Mouse (Mus musculus) heart, embryonic 12.5 days (tissue): ENCODE results near the gene Ripk4. TPM values are rescaled to one million over a fixed set of nuclear protein-coding genes. Genes with fewer than 3 reads are reported as not detected.

Experiments used
- ATAC-seq: fragments of 200-750 bp; cut with Nextera tagmentation; 2 replicates; pipeline ENCODE4 v1.8.0; 2017; ENCODE audit warnings: moderate TSS enrichment, moderate library complexity; ENCODE audit not compliant: insufficient number of reproducible peaks, low FRiP score
- H3K27ac ChIP-seq: fragments of 300-500 bp; sonication (generic); 2 replicates; pipeline ENCODE4 v1.5.1; 2016; ENCODE audit warnings: mild to moderate bottlenecking, moderate library complexity; ENCODE audit not compliant: poor library complexity, severe bottlenecking
- H3K27me3 ChIP-seq: fragments of 300-500 bp; sonication (generic); replicated peaks from 2 replicates; pipeline ENCODE4 v1.6.1; 2016; ENCODE audit warnings: mild to moderate bottlenecking, moderate library complexity
- H3K36me3 ChIP-seq: fragments of 300-500 bp; sonication (generic); 2 replicates; pipeline ENCODE4 v1.6.1; 2016; ENCODE audit warnings: mild to moderate bottlenecking, moderate library complexity
- H3K4me1 ChIP-seq: fragments of 300-500 bp; sonication (generic); replicated peaks from 2 replicates; pipeline ENCODE4 v1.6.1; 2016; ENCODE audit warnings: mild to moderate bottlenecking
- H3K4me2 ChIP-seq: fragments of 300-500 bp; sonication (generic); 2 replicates; pipeline ENCODE4 v1.6.1; 2016; ENCODE audit warnings: mild to moderate bottlenecking, moderate library complexity
- H3K4me3 ChIP-seq: fragments of 300-500 bp; sonication (generic); 2 replicates; pipeline ENCODE4 v1.5.1; 2016; ENCODE audit warnings: mild to moderate bottlenecking
- H3K9ac ChIP-seq: fragments of 300-500 bp; sonication (generic); 2 replicates; pipeline ENCODE4 v1.6.1; 2016; ENCODE audit warnings: mild to moderate bottlenecking, moderate library complexity
- H3K9me3 ChIP-seq: fragments of 300-500 bp; sonication (generic); replicated peaks from 2 replicates; pipeline ENCODE4 v1.6.1; 2016; ENCODE audit warnings: mild to moderate bottlenecking, moderate library complexity
- WGBS: fragments of 180-500 bp; shearing (Covaris S2); methylation state at CpG from one replicate; pipeline ENCODE4 v1.1.7; 2016; 5-methylcytosine and 5-hydroxymethylcytosine counted together
- polyA plus RNA-seq: library from polyadenylated mRNA; unstranded; fragments of >200 nt; fragmentation: Nextera tagmentation; extraction: Ambion mirVana; gene quantifications from 2 replicates; pipeline ENCODE4 v1.2.1, GENCODE M21; 2016

Ripk4 gene
- polyA plus RNA-seq, 1 experiment from 2014 or later = 2.7 TPM

DNA sequence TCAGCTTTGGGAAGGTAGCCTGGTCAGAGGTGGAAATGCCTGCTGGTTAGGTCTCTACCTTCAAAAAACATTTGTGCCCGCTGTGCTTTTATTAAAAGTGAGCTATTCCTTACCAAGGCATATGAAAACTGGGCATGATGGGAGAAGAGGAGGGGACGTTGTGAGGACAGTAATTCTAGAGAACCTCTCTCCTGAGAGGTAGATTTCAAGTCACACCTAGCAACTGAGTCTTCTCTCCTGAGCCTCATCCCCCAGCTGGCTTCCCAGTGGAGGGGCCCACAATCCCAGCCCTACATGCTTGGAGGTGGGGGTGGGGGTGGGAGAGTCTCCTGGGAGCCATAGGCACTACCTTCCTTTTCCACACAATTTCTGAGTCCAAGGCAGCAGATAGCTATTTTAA is 1.0 kb upstream of the Ripk4 start:
- Histone ChIP-seq H3K9ac (no peak overlapping the region), H3K9me3 (no peaks in the 10 kb centered on the region), H3K36me3 (no peaks in the 10 kb centered on the region), H3K4me1 (peaks cover 19% of the 10 kb centered on the region), H3K27ac (no peak overlapping the region), H3K27me3 (peaks cover 30% of the 10 kb centered on the region), H3K4me2 (no peak overlapping the region), H3K4me3 (no peak overlapping the region)
- 53% methylated on average over 2 of the region's 2 CpGs for WGBS
- ATAC-seq = no peak

DNA sequence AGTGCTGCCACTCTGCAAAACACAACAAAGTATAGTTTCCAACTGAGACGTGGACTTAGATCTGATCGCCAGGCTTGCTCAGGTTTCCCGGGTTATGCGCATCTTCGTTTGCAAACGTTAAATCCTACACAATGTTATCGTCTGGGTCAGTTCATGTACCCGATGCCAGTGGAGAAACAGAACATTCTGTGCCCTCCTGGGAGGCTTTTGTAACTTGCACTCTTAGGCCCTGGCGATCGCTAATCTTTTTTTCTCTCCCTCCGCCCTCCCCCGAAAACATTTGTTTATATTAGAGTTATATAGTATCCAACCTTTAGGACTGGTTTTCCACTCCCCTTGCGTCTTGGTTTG is 378 bp upstream of the Ripk4 start:
- Histone ChIP-seq H3K4me1 (peaks cover 24% of the 10 kb centered on the region), H3K27me3 (peaks cover 30% of the 10 kb centered on the region), H3K4me3 (peak overlapping the region; percentile 58), H3K4me2 (peak overlapping the region; percentile 83), H3K27ac (no peak overlapping the region), H3K36me3 (no peaks in the 10 kb centered on the region), H3K9me3 (no peaks in the 10 kb centered on the region), H3K9ac (no peak overlapping the region)
- no peak for ATAC-seq
- WGBS = 10% methylated on average over 13 of the region's 13 CpGs

DNA sequence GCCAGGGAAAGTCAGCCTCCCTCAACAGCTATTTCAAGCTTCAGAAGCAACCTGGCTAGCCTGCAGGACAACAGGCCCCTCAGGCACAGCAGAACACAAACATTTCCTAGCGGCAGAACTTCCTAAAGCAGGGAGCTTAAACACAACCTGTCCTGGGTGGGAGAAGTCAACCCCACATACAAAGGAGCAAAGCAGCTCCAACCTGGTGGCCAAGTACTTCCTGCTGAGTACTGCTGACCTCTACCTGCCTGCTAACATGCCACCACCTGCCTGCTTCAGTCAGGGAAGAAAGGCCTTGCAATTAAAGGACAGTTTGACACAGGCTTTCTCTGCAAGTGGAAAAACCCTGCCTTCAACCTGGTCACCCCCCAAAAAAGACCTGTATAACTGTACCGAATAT is 1.8 kb downstream of the Ripk4 start:
- H3K9ac ChIP-seq = peak overlapping the region; percentile 1; the same call in 1 of the 2 replicates

DNA sequence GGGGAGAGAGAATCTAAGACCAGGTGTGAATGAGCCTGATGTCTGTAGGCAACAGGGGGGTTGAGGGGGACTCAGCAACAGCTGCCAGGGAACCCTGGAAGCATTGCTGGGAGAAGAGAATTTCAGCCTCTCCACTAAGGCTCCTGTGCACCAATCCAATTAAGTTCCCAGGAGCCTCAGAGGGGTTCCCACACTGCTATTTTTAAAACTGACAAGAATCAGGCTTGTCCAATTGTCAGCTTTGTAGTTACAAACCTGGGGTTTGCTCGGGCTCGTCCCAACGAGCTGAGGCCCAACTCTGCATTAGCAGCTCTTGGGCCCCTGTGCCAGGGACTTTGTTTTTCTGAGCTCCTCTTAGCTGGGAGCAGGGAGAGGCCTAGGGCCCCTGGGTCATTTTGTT is 3.9 kb downstream of the Ripk4 start:
- peak overlapping the region; percentile 73 for H3K27ac ChIP-seq
- WGBS = 33% methylated on average over 3 of the region's 3 CpGs
- ATAC-seq = no peak
- peaks cover 24% of the 10 kb centered on the region for H3K4me1 ChIP-seq
- H3K4me3 ChIP-seq = no peak overlapping the region
- no peak overlapping the region for H3K9ac ChIP-seq
- H3K27me3 ChIP-seq = peaks cover 17% of the 10 kb centered on the region
- H3K36me3 ChIP-seq = no peaks in the 10 kb centered on the region
- H3K9me3 ChIP-seq = no peaks in the 10 kb centered on the region
- H3K4me2 ChIP-seq = peak overlapping the region; percentile 22

More for the DNA sequence above, 1.8 kb downstream of the Ripk4 start:
- H3K4me3 ChIP-seq = no peak overlapping the region
- no peaks in the 10 kb centered on the region for H3K36me3 ChIP-seq
- no peak for ATAC-seq
- H3K4me2 ChIP-seq = peak overlapping the region; percentile 11; the same call in 1 of the 2 replicates
- H3K4me1 ChIP-seq = peaks cover 24% of the 10 kb centered on the region
- 49% methylated on average over 2 of the region's 2 CpGs for WGBS
- no peak overlapping the region for H3K27ac ChIP-seq
- no peaks in the 10 kb centered on the region for H3K9me3 ChIP-seq
- peaks cover 30% of the 10 kb centered on the region for H3K27me3 ChIP-seq

DNA sequence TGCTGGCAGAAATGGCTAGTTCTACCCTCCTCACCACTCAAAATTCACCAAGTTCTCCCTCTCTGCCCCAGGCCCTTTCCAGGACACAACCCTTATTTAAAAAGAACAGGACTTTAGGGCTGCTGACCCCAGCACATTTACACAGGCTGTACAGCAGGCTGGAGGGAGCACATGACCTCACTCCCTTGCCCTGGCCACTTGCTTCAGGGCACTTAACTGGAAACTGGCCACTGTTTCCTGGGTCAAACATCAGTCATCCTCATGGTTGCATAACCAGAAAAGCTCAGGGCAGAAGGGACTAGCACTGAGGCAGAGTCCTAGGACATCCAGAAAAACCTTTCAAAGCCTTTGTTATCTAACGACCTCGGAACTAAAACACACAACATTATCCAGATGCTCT is 5.3 kb downstream of the Ripk4 start:
- Histone ChIP-seq H3K27me3 (peaks cover 14% of the 10 kb centered on the region; the same call in 1 of the 2 replicates), H3K36me3 (no peaks in the 10 kb centered on the region), H3K4me1 (peaks cover 24% of the 10 kb centered on the region), H3K9ac (no peak overlapping the region), H3K9me3 (no peaks in the 10 kb centered on the region), H3K4me2 (no peak overlapping the region), H3K4me3 (no peak overlapping the region), H3K27ac (no peak overlapping the region)
- no peak for ATAC-seq
- WGBS = 60% methylated on average over 2 of the region's 2 CpGs

DNA sequence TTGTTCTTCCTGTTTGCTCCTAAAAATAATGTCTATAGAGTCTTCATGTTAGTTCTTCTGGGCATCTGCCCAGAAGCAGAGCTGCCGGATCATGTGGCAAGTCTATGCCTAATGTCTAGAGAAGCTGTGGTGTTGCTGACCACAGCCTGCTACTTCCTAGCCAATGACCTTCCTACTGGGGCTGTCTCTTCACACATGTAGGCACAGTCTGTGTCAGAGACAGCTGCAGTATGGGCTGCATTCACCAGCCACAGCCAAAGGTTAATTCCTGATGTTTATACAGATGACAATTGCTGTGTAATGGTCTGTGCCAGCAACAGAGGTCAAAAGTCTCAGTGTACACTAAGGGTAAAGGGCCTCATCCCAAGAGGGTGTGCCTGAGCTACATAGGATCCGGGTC is 7.1 kb downstream of the Ripk4 start:
- Histone ChIP-seq H3K9me3 (no peaks in the 10 kb centered on the region), H3K4me2 (no peak overlapping the region), H3K27ac (no peak overlapping the region), H3K27me3 (peaks cover 3% of the 10 kb centered on the region; the same call in 1 of the 2 replicates), H3K4me3 (no peak overlapping the region), H3K36me3 (no peaks in the 10 kb centered on the region), H3K4me1 (peaks cover 29% of the 10 kb centered on the region), H3K9ac (no peak overlapping the region)
- 76% methylated on average over 2 of the region's 2 CpGs for WGBS
- no peak for ATAC-seq

DNA sequence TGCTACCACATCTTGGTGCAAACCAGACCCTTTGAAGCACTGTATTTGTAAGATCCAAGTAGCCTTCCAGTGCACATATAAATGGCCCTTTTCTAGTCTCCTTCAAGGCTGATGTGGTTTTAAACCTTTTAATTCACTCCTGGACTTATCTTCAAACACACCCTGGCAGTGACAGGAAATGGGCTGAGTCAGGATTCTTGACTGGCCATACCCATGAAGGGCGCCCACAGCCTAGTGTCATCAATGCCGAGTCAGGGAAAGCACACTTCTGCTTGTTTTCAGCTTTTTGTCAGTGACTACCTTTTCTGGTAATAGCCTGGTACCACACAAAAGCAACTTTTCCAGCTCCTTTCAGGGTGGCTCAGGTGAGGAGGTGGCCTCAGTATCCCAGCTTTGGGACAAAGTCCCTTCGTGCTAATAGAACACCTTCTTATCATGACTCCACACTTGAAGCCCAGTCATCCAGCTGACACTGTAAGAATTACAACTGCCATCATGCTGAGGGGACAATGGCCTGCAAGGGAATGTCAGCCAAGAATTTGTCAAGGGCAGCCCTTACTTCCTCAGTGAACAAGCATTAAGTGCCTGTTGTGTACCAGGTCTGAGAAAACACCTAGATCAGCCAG is 11.2 kb downstream of the Ripk4 start:
- 55% methylated on average over 3 of the region's 3 CpGs for WGBS
- no peaks in the 10 kb centered on the region for H3K9me3 ChIP-seq
- no peak overlapping the region for H3K9ac ChIP-seq

DNA sequence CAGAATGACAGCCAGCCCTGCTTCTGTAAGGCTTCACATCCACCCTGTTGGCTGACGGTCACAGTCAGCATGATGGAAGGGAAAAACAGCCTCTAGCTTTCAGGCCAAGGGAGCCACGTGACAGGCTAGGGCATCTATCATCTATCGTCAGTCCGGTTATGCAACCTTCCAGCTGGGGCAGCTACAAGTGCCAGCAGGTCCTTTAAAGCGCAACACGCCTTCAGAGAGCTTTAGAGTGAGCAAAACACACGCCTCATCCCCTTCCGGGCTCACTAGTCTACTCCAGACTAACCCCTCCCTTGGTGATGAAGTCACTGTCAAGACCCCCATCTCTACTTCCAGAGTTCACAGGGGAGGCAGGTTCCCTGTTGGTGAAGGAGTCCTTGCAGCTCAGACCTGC is 11.7 kb downstream of the Ripk4 start:
- H3K9me3 ChIP-seq = no peaks in the 10 kb centered on the region
- no peaks in the 10 kb centered on the region for H3K27me3 ChIP-seq
- H3K36me3 ChIP-seq = no peaks in the 10 kb centered on the region
- no peak overlapping the region for H3K4me2 ChIP-seq
- no peak overlapping the region for H3K27ac ChIP-seq
- peaks cover 10% of the 10 kb centered on the region for H3K4me1 ChIP-seq
- no peak for ATAC-seq
- 63% methylated on average over 8 of the region's 8 CpGs for WGBS
- H3K4me3 ChIP-seq = no peak overlapping the region
- H3K9ac ChIP-seq = no peak overlapping the region

More for the DNA sequence above, 11.2 kb downstream of the Ripk4 start:
- Histone ChIP-seq H3K27ac (no peak overlapping the region), H3K27me3 (no peaks in the 10 kb centered on the region), H3K4me3 (no peak overlapping the region), H3K4me2 (no peak overlapping the region), H3K4me1 (peaks cover 10% of the 10 kb centered on the region), H3K36me3 (no peaks in the 10 kb centered on the region)
- no peak for ATAC-seq

DNA sequence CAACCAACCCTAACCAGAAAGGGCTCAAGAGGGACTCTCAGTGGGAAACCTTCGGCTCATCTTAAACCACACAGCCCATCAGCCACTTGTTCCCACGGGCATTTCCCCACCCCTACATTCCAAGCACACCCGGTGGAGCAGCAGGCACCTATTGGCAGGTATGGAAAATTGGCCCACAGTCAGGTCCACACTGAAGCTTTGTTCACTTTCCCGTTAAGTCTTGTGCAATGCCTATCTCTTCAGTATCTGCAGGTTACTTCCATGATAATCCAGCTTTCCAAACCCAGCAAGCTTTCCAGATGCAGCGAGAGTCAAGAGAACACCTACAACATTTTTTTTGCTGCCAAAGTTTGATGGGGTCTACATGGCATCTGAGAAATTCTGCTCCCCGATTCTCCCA is 15.2 kb downstream of the Ripk4 start:
- peaks cover 10% of the 10 kb centered on the region for H3K4me1 ChIP-seq
- no peak overlapping the region for H3K4me2 ChIP-seq
- no peak for ATAC-seq
- peaks cover 13% of the 10 kb centered on the region for H3K36me3 ChIP-seq
- WGBS = 80% methylated on average over 6 of the region's 6 CpGs
- H3K4me3 ChIP-seq = no peak overlapping the region
- H3K27me3 ChIP-seq = no peaks in the 10 kb centered on the region
- H3K27ac ChIP-seq = no peak overlapping the region
- H3K9me3 ChIP-seq = no peaks in the 10 kb centered on the region
- H3K9ac ChIP-seq = no peak overlapping the region

DNA sequence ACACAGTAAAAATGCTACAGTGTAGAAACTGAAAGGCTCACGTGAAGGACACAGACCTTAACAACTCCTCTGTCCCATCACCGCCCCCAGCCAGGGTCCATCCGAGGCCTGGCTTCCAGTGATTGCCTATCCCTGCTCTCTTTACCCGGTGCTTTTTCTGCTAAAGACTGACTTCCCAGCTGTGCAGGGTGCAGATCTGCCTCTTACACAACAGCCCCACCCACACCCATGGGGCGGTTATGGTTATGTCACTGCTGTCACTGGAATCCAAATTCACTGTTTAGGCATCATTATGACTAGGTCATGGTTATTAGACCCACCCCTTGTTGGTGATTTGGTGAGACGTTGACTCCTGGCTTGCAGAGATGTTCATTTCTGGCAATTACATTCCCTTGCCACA is 25.6 kb downstream of the Ripk4 start:
- Histone ChIP-seq H3K4me1 (no peaks in the 10 kb centered on the region), H3K27ac (no peak overlapping the region), H3K4me2 (no peak overlapping the region), H3K36me3 (no peaks in the 10 kb centered on the region), H3K27me3 (no peaks in the 10 kb centered on the region), H3K4me3 (no peak overlapping the region), H3K9me3 (no peaks in the 10 kb centered on the region), H3K9ac (no peak overlapping the region)
- ATAC-seq = no peak
- 77% methylated on average over 6 of the region's 6 CpGs for WGBS

DNA sequence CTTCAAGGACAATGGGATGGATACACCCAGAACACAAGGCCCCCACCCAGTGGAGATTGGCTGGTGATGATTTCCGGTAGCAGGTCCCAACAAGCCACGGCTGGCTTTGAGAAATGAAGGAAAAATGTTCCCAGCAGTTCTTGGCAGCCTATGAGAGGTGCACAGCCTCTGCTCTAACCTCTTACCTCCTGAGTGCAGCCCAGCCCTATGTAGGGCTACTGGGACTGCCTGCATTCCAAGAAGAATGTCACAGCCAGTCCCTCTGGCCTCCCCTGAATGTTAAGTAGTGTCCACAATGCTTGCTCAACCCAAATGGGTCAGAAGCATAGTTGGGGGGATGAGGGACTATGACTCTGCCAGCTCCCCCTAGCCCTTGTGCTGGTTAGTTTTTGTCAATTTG is 27.0 kb downstream of the Ripk4 start:
- no peak for ATAC-seq
- H3K27me3 ChIP-seq = no peaks in the 10 kb centered on the region
- H3K4me3 ChIP-seq = no peak overlapping the region
- H3K9ac ChIP-seq = no peak overlapping the region
- no peaks in the 10 kb centered on the region for H3K4me1 ChIP-seq
- H3K9me3 ChIP-seq = no peaks in the 10 kb centered on the region
- WGBS = 69% methylated on average over 2 of the region's 2 CpGs
- no peak overlapping the region for H3K27ac ChIP-seq
- H3K4me2 ChIP-seq = no peak overlapping the region
- no peaks in the 10 kb centered on the region for H3K36me3 ChIP-seq

DNA sequence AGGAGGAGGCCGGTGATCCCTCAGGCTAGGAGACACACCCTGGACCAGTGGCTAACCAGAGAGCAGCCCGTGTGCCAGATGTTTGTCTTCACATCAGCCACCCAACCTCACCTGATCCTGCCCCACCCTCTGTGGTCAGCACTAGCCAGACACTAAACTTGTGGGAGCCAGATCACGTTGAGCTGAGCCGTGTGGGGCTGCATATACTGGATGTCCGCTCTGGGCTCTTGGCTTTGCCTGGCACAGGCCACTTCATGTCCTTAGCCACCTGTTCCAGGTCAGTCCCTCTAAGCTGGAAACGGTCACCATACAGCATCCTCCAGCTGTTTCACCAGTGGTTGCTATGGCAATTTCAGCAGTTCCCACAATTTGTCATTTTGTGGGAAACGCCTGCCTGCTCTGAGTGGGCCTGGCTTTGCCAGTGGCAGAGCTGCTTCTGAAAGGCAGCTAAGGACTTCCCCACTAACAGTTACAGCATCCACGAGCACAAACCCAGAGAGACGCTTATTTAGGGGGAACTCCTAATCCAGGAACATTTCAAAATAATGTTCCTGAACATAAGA is 28.7 kb downstream of the Ripk4 start:
- Histone ChIP-seq H3K4me2 (no peak overlapping the region), H3K9ac (no peak overlapping the region), H3K9me3 (no peaks in the 10 kb centered on the region), H3K4me3 (no peak overlapping the region), H3K4me1 (no peaks in the 10 kb centered on the region), H3K27me3 (no peaks in the 10 kb centered on the region), H3K27ac (no peak overlapping the region), H3K36me3 (no peaks in the 10 kb centered on the region)
- WGBS = 69% methylated on average over 9 of the region's 9 CpGs
- ATAC-seq = no peak
